Mouse (Mus musculus): ENCODE measurements at regions not wholly inside any gene's neighbourhood (a gene's known extent, or its start where the extent isn't known, plus 50 kb on each side); places are given as distances from the start of the nearest gene placed in this dataset.

- Histone ChIP-seq H3K4me1 (replicated peaks; ENCODE audit: control insufficient read depth, insufficient read depth, low read length) (no peaks in the 10 kb centered on the region), H3K4me2 (ENCODE audit: low read length) (no peak overlapping the region), H3K27me3 (replicated peaks; ENCODE audit: control insufficient read depth, insufficient read depth, low read length) (no peaks in the 10 kb centered on the region), H3K36me3 (ENCODE audit: control insufficient read depth, insufficient read depth, low read length) (no peaks in the 10 kb centered on the region), H3K4me3 (ENCODE audit: low read depth, low read length) (no peak overlapping the region), H3K9ac (ENCODE audit: low read length) (no peak overlapping the region), H3K27ac (ENCODE audit: low read depth) (no peak overlapping the region), H3K9me3 (ENCODE audit: control insufficient read depth, low read length) (0 out of 2 replicates have a peak, but pooled peaks cover 3% of the 10 kb centered on the region)
- DNase-seq (ENCODE audit: low spot score) (no peak), ATAC-seq (replicated peaks; ENCODE audit: low FRiP score, low TSS enrichment, low read depth) (no peak)
- WGBS = 84% methylated on average over 3 of the region's 3 CpGs
Observed at GRCm38 (mm10) chr9:47957881-47958280, 203.9 kb upstream of the Nxpe4 start.

DNA sequence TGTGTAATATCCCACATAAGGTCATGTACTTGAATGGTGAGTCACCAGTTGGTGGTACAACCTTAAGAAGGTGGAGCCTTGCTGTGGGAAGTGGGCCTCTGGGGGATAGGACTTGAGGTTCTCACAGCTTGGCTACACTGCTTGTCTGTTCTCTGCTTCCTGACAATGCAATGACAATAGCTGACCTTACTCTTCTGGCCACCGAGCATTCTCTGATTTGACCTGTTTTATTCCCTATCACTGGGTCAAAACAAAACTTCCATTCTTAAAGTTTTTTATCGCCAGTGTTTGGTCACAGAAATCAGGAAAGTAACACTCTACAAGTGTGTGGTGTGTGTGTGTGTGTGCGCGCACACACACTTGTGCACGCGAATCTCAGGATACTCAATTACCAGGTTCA is 203.0 kb upstream of the Nxpe4 start:
- Histone ChIP-seq H3K27me3 (replicated peaks; ENCODE audit: control insufficient read depth, insufficient read depth, low read length) (no peaks in the 10 kb centered on the region), H3K4me3 (ENCODE audit: low read depth, low read length) (no peak overlapping the region), H3K4me2 (ENCODE audit: low read length) (no peak overlapping the region), H3K36me3 (ENCODE audit: control insufficient read depth, insufficient read depth, low read length) (no peaks in the 10 kb centered on the region), H3K4me1 (replicated peaks; ENCODE audit: control insufficient read depth, insufficient read depth, low read length) (no peaks in the 10 kb centered on the region), H3K9me3 (ENCODE audit: control insufficient read depth, low read length) (0 out of 2 replicates have a peak, but pooled peaks cover 3% of the 10 kb centered on the region), H3K9ac (ENCODE audit: low read length) (no peak overlapping the region), H3K27ac (ENCODE audit: low read depth) (no peak overlapping the region)
- no peak for ATAC-seq (replicated peaks; ENCODE audit: low FRiP score, low TSS enrichment, low read depth)
- WGBS = 93% methylated on average over 6 of the region's 6 CpGs
- no peak for DNase-seq (ENCODE audit: low spot score)

- Histone ChIP-seq H3K9ac (ENCODE audit: low read length) (no peak overlapping the region), H3K4me3 (ENCODE audit: low read depth, low read length) (no peak overlapping the region), H3K9me3 (ENCODE audit: control insufficient read depth, low read length) (no peaks in the 10 kb centered on the region), H3K27ac (ENCODE audit: low read depth) (no peak overlapping the region), H3K36me3 (ENCODE audit: control insufficient read depth, insufficient read depth, low read length) (no peaks in the 10 kb centered on the region), H3K4me2 (ENCODE audit: low read length) (no peak overlapping the region), H3K4me1 (replicated peaks; ENCODE audit: control insufficient read depth, insufficient read depth, low read length) (no peaks in the 10 kb centered on the region), H3K27me3 (replicated peaks; ENCODE audit: control insufficient read depth, insufficient read depth, low read length) (no peaks in the 10 kb centered on the region)
- WGBS = 87% methylated on average over 4 of the region's 4 CpGs
- no peak for DNase-seq (ENCODE audit: low spot score)
- ATAC-seq (replicated peaks; ENCODE audit: low FRiP score, low TSS enrichment, low read depth) = no peak
Observed at GRCm38 (mm10) chr9:47961176-47961575, 200.6 kb upstream of the Nxpe4 start.

DNA sequence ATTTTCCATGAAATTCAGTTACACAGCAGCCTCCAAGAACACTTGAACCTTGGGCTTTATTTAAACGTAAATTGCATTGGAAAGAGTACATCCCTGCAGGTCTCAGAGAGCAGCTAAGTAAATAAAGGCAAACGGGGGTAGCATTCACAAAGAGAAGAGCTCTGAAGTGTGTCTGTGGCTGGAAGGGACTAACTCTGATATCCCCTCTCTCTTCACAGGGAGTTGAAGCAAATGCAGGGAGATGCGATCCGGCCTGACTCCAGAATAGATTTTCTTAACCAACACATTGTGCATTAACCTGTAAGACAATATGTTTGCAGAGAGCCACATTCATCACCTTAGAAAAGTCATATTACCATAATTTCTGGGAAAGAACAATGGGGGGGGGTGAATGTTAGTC is 199.7 kb upstream of the Nxpe4 start:
- Histone ChIP-seq H3K4me1 (replicated peaks; ENCODE audit: control insufficient read depth, insufficient read depth, low read length) (no peaks in the 10 kb centered on the region), H3K9me3 (ENCODE audit: control insufficient read depth, low read length) (no peaks in the 10 kb centered on the region), H3K4me2 (ENCODE audit: low read length) (no peak overlapping the region), H3K36me3 (ENCODE audit: control insufficient read depth, insufficient read depth, low read length) (no peaks in the 10 kb centered on the region), H3K9ac (ENCODE audit: low read length) (no peak overlapping the region), H3K27me3 (replicated peaks; ENCODE audit: control insufficient read depth, insufficient read depth, low read length) (no peaks in the 10 kb centered on the region), H3K4me3 (ENCODE audit: low read depth, low read length) (no peak overlapping the region), H3K27ac (ENCODE audit: low read depth) (no peak overlapping the region)
- ATAC-seq (replicated peaks; ENCODE audit: low FRiP score, low TSS enrichment, low read depth) = no peak
- WGBS = 59% methylated on average over 4 of the region's 4 CpGs
- no peak for DNase-seq (ENCODE audit: low spot score)

DNA sequence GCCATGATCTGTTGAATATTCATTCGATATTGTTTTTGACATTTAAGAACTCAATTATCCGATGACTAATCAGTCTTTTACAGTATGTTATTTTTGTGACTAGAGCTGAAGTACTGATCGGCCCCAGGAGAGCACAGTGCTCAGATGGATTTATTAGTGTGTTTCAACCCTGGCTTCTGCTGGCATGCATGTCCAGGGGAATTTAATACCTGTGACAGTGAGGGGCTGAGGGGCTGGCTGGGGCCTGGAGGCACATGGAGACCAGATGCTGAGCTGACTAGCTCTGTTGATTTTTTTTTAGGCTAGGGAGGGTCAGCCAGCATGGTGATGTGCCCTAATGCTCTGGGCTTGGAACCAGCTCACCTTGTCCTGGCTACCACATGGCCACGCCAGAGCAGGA is 199.2 kb upstream of the Nxpe4 start:
- Histone ChIP-seq H3K27me3 (replicated peaks; ENCODE audit: control insufficient read depth, insufficient read depth, low read length) (no peaks in the 10 kb centered on the region), H3K27ac (ENCODE audit: low read depth) (no peak overlapping the region), H3K4me3 (ENCODE audit: low read depth, low read length) (no peak overlapping the region), H3K9me3 (ENCODE audit: control insufficient read depth, low read length) (no peaks in the 10 kb centered on the region), H3K9ac (ENCODE audit: low read length) (no peak overlapping the region), H3K36me3 (ENCODE audit: control insufficient read depth, insufficient read depth, low read length) (no peaks in the 10 kb centered on the region), H3K4me2 (ENCODE audit: low read length) (no peak overlapping the region), H3K4me1 (replicated peaks; ENCODE audit: control insufficient read depth, insufficient read depth, low read length) (no peaks in the 10 kb centered on the region)
- ATAC-seq (replicated peaks; ENCODE audit: low FRiP score, low TSS enrichment, low read depth) (no peak), DNase-seq (ENCODE audit: low spot score) (no peak)
- WGBS = 69% methylated on average over 4 of the region's 4 CpGs

GRCm38 (mm10) chr9:47973130-47973529 is 188.7 kb upstream of the Nxpe4 start:
- ATAC-seq (replicated peaks; ENCODE audit: low FRiP score, low TSS enrichment, low read depth) (no peak), DNase-seq (ENCODE audit: low spot score) (no peak)
- Histone ChIP-seq H3K27ac (ENCODE audit: low read depth) (no peak overlapping the region), H3K4me2 (ENCODE audit: low read length) (no peak overlapping the region), H3K9ac (ENCODE audit: low read length) (no peak overlapping the region), H3K36me3 (ENCODE audit: control insufficient read depth, insufficient read depth, low read length) (no peaks in the 10 kb centered on the region), H3K9me3 (ENCODE audit: control insufficient read depth, low read length) (no peaks in the 10 kb centered on the region), H3K27me3 (replicated peaks; ENCODE audit: control insufficient read depth, insufficient read depth, low read length) (no peaks in the 10 kb centered on the region), H3K4me1 (replicated peaks; ENCODE audit: control insufficient read depth, insufficient read depth, low read length) (no peaks in the 10 kb centered on the region), H3K4me3 (ENCODE audit: low read depth, low read length) (no peak overlapping the region)
- WGBS = 58% methylated on average over 12 of the region's 12 CpGs

DNA sequence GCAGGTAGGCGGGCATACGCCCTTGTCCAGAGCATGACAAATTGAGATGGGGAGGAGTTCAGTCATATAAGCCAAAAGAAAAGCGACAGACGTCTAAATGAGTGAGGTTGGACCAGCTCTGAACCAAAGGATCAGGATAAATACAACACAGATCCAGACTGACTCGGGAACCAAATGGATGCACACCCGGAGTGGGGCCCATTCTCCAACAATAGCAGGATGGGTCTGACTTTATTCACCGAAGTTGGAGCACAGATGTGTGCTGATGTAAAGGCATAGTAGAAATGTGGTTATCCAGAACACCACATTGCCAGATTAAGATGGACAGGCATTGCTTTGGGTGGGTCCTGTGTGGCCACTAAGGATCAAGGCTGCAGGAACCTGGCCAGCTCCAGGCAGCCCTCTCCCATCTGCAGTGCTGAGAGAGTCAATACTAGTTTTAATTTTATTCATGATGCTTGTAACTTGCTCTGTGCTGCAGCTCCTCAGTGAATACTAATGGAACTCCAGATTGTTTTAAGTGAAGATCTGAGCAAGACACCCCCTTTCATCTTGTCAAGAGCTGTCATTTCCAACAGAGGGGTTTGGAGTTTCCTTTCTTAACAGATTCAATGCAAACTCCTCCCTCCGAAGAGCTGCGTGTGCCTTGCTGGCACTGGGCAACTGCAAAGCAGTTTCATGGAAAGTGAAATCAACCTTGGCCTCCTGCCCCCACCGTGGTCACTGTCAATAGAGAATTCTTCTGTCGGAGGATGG is 176.3 kb upstream of the Nxpe4 start:
- ATAC-seq (replicated peaks; ENCODE audit: low FRiP score, low TSS enrichment, low read depth) = no peak
- H3K36me3 ChIP-seq (ENCODE audit: control insufficient read depth, insufficient read depth, low read length) = no peaks in the 10 kb centered on the region
- WGBS = 80% methylated on average over 11 of the region's 11 CpGs

DNA sequence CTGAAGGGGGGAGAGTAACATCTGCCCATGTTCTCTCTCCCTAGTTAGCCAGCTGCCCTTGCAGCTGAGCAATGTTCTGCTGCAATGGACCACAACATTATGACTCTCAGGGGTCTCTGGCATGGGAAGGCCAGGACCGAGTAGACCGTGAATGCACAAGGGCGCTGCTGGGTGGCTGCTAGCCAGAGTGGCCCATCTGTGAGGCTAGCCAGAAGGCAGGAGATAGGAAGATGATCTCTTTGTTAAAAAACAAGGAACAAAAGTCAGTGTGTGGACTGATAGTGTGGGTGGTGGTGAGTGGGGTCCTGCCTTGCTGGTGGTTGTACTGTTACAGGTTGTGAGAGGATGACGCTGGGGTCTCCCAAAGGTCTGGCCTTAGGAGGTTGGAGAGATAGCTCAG is 174.6 kb upstream of the Nxpe4 start:
- Histone ChIP-seq H3K9me3 (ENCODE audit: control insufficient read depth, low read length) (no peaks in the 10 kb centered on the region), H3K36me3 (ENCODE audit: control insufficient read depth, insufficient read depth, low read length) (no peaks in the 10 kb centered on the region), H3K27ac (ENCODE audit: low read depth) (no peak overlapping the region), H3K4me3 (ENCODE audit: low read depth, low read length) (no peak overlapping the region), H3K4me2 (ENCODE audit: low read length) (no peak overlapping the region), H3K9ac (ENCODE audit: low read length) (no peak overlapping the region), H3K4me1 (replicated peaks; ENCODE audit: control insufficient read depth, insufficient read depth, low read length) (no peaks in the 10 kb centered on the region), H3K27me3 (replicated peaks; ENCODE audit: control insufficient read depth, insufficient read depth, low read length) (no peaks in the 10 kb centered on the region)
- DNase-seq (ENCODE audit: low spot score) (no peak), ATAC-seq (replicated peaks; ENCODE audit: low FRiP score, low TSS enrichment, low read depth) (no peak)
- WGBS = 91% methylated on average over 4 of the region's 4 CpGs

More for the DNA sequence above, 176.3 kb upstream of the Nxpe4 start:
- Histone ChIP-seq H3K4me1 (replicated peaks; ENCODE audit: control insufficient read depth, insufficient read depth, low read length) (no peaks in the 10 kb centered on the region), H3K9ac (ENCODE audit: low read length) (no peak overlapping the region), H3K27me3 (replicated peaks; ENCODE audit: control insufficient read depth, insufficient read depth, low read length) (no peaks in the 10 kb centered on the region), H3K9me3 (ENCODE audit: control insufficient read depth, low read length) (no peaks in the 10 kb centered on the region), H3K27ac (ENCODE audit: low read depth) (no peak overlapping the region), H3K4me3 (ENCODE audit: low read depth, low read length) (no peak overlapping the region), H3K4me2 (ENCODE audit: low read length) (no peak overlapping the region)
- no peak for DNase-seq (ENCODE audit: low spot score)

GRCm38 (mm10) chr9:47994671-47995070 is 167.2 kb upstream of the Nxpe4 start:
- Histone ChIP-seq H3K36me3 (ENCODE audit: control insufficient read depth, insufficient read depth, low read length) (no peaks in the 10 kb centered on the region), H3K27me3 (replicated peaks; ENCODE audit: control insufficient read depth, insufficient read depth, low read length) (no peaks in the 10 kb centered on the region), H3K9me3 (ENCODE audit: control insufficient read depth, low read length) (no peaks in the 10 kb centered on the region), H3K9ac (ENCODE audit: low read length) (no peak overlapping the region), H3K4me1 (replicated peaks; ENCODE audit: control insufficient read depth, insufficient read depth, low read length) (no peaks in the 10 kb centered on the region), H3K27ac (ENCODE audit: low read depth) (no peak overlapping the region), H3K4me3 (ENCODE audit: low read depth, low read length) (no peak overlapping the region), H3K4me2 (ENCODE audit: low read length) (no peak overlapping the region)
- 45% methylated on average over 4 of the region's 4 CpGs for WGBS
- DNase-seq (ENCODE audit: low spot score) (no peak), ATAC-seq (replicated peaks; ENCODE audit: low FRiP score, low TSS enrichment, low read depth) (no peak)
